Comparison of ENCODE assay signal across 17 mouse cellular contexts in the genomic region with DNA sequence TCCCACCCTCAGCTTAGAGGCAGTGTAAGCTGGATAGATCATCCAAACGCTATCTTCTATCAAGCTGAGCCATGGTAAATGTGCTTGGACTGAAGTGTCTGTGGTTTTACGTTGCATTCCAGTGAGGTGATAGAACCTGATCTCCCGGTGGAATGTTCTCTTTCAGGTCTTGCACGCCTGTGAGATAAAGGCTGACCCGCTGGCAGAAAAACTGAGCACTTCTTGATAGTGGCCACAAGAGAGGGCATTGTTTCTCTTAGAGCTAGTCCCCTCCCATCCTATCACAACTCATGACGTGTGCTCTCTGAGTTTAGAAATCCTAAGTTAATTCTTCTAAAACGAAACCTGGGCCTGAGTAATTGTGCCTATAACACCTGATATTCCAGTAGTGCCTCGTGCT.
DNase-seq lines count a peak whose midpoint lies in the region; ATAC-seq and TF ChIP-seq lines count a peak whose summit lies in the region.
"Had no signal": no experiment of that assay in that cellular context is flagged by ENCODE, and none has a peak within 500 bp of the region (broad histone marks: within the 10 kb centered on the region; RNA-seq: fewer than 3 reads in every experiment).

No protein-coding gene starts in this region.

- no peak overlapping the region for H3K4me2 ChIP-seq in lung, embryonic 14.5 days
- no peak overlapping the region for H3K4me2 ChIP-seq in midbrain, embryonic 11.5 days
- H3K4me2 ChIP-seq: neural tube, embryonic 13.5 days had no signal

- 16% methylated on average over 8 of the region's 8 CpGs for WGBS in heart, embryonic 10.5 days
- WGBS in lung, embryonic 14.5 days = 50% methylated on average over 8 of the region's 8 CpGs
- 62% methylated on average over 8 of the region's 8 CpGs for WGBS in lung, adult 2 months
- 79% methylated on average over 8 of the region's 8 CpGs for WGBS in hindbrain, embryonic 10.5 days
- 90% methylated on average over 8 of the region's 8 CpGs for WGBS in midbrain, embryonic 11.5 days

- H3K9me3 ChIP-seq in heart, embryonic 10.5 days = no peaks in the 10 kb centered on the region
- H3K9me3 ChIP-seq in lung, embryonic 14.5 days (ENCODE audit: low read depth, low read length) = no peaks in the 10 kb centered on the region; the same call in 1 of the 2 replicates
- H3K9me3 ChIP-seq in hindbrain, embryonic 10.5 days = peaks cover 7% of the 10 kb centered on the region; the same call in 1 of the 2 replicates
- no peaks in the 10 kb centered on the region for H3K9me3 ChIP-seq in midbrain, embryonic 11.5 days (ENCODE audit: control insufficient read depth, low read length)
- H3K9me3 ChIP-seq: neural tube, embryonic 13.5 days had no signal

- no peak overlapping the region for H3K4me3 ChIP-seq in heart, embryonic 10.5 days
- H3K4me3 ChIP-seq in lung, embryonic 14.5 days (ENCODE audit: low read depth, low read length) = no peak overlapping the region
- no peak overlapping the region for H3K4me3 ChIP-seq in lung, adult 2 months (replicated peaks; ENCODE audit: extremely low read depth, low read depth, low read length)
- H3K4me3 ChIP-seq in hindbrain, embryonic 10.5 days = no peak overlapping the region
- no peak overlapping the region for H3K4me3 ChIP-seq in midbrain, embryonic 11.5 days (ENCODE audit: low read depth, low read length)
- H3K4me3 ChIP-seq: neural tube, embryonic 13.5 days had no signal

- H3K36me3 ChIP-seq in heart, embryonic 10.5 days = no peaks in the 10 kb centered on the region
- no peaks in the 10 kb centered on the region for H3K36me3 ChIP-seq in lung, embryonic 14.5 days (ENCODE audit: insufficient read depth)
- H3K36me3 ChIP-seq in hindbrain, embryonic 10.5 days = no peaks in the 10 kb centered on the region
- H3K36me3 ChIP-seq in midbrain, embryonic 11.5 days (ENCODE audit: control insufficient read depth, insufficient read depth, low read length) = no peaks in the 10 kb centered on the region
- H3K36me3 ChIP-seq: neural tube, embryonic 13.5 days had no signal

- ATAC-seq in lung, embryonic 14.5 days (ENCODE audit: insufficient read depth) = peak; percentile 75
- ATAC-seq in midbrain, embryonic 11.5 days (ENCODE audit: low FRiP score) = no peak
- ATAC-seq: forebrain, postnatal 0 days; liver, postnatal 0 days had no signal

- H3K27ac ChIP-seq in heart, embryonic 10.5 days = no peak overlapping the region; the same call in 1 of the 2 replicates
- H3K27ac ChIP-seq in lung, embryonic 14.5 days (ENCODE audit: low read depth) = peak overlapping the region; percentile 69
- H3K27ac ChIP-seq in hindbrain, embryonic 10.5 days = no peak overlapping the region
- no peak overlapping the region for H3K27ac ChIP-seq in midbrain, embryonic 11.5 days (ENCODE audit: low read depth, low read length)
- H3K27ac ChIP-seq: neural tube, embryonic 13.5 days had no signal

- peak; percentile 80 for DNase-seq in heart, embryonic 10.5 days (ENCODE audit: low spot score)
- DNase-seq in heart, adult 18-20 months = no peak
- peak; percentile 62 for DNase-seq in lung, embryonic 14.5 days
- DNase-seq in lung, adult 2 months = no peak
- DNase-seq in lung, postnatal 10 days = peak; percentile 9
- no peak for DNase-seq in thymus, postnatal 36 days
- DNase-seq in hindbrain, embryonic 10.5 days (ENCODE audit: low spot score) = no peak
- no peak for DNase-seq in midbrain, embryonic 11.5 days (ENCODE audit: low spot score, missing footprints)
- DNase-seq: adrenal gland, adult 8-10 months; cerebellum, postnatal 25 days; forebrain, postnatal 0 days; layer of hippocampus, postnatal 36 days; liver; liver, postnatal 0 days; right cerebral cortex, postnatal 14 days; thymus, postnatal 25 days had no signal

- no peak overlapping the region for H3K9ac ChIP-seq in lung, embryonic 14.5 days
- no peak overlapping the region for H3K9ac ChIP-seq in midbrain, embryonic 11.5 days (ENCODE audit: low read length)
- H3K9ac ChIP-seq: forebrain, postnatal 0 days; liver, postnatal 0 days; neural tube, embryonic 13.5 days had no signal

- H3K27me3 ChIP-seq in heart, embryonic 10.5 days (ENCODE audit: insufficient read depth, poor library complexity, severe bottlenecking) = no peaks in the 10 kb centered on the region
- no peaks in the 10 kb centered on the region for H3K27me3 ChIP-seq in lung, embryonic 14.5 days (ENCODE audit: insufficient read depth, low read length)
- no peaks in the 10 kb centered on the region for H3K27me3 ChIP-seq in hindbrain, embryonic 10.5 days (ENCODE audit: insufficient read depth, poor library complexity, severe bottlenecking)
- H3K27me3 ChIP-seq in midbrain, embryonic 11.5 days (ENCODE audit: control insufficient read depth, insufficient read depth, low read length) = no peaks in the 10 kb centered on the region
- H3K27me3 ChIP-seq: neural tube, embryonic 13.5 days had no signal

- peaks cover 29% of the 10 kb centered on the region for H3K4me1 ChIP-seq in heart, embryonic 10.5 days
- peaks cover 14% of the 10 kb centered on the region for H3K4me1 ChIP-seq in lung, embryonic 14.5 days (ENCODE audit: insufficient read depth)
- peaks cover 5% of the 10 kb centered on the region for H3K4me1 ChIP-seq in lung, adult 2 months (ENCODE audit: control insufficient read depth, insufficient read depth, low read length)
- no peaks in the 10 kb centered on the region for H3K4me1 ChIP-seq in hindbrain, embryonic 10.5 days (replicated peaks)
- no peaks in the 10 kb centered on the region for H3K4me1 ChIP-seq in midbrain, embryonic 11.5 days (ENCODE audit: control insufficient read depth, insufficient read depth, low read length)
- H3K4me1 ChIP-seq: neural tube, embryonic 13.5 days had no signal

- TF ChIP-seq CTCF in lung, embryonic 14.5 days (IDR thresholded peaks at IDR 0.05; ENCODE audit: low read depth) = no peak
- no peak for TF ChIP-seq CTCF in lung, adult 2 months (IDR thresholded peaks at IDR 0.05; ENCODE audit: insufficient read depth, low read length)

- TF ChIP-seq POLR2A in lung, adult 2 months (IDR thresholded peaks at IDR 0.05; ENCODE audit: borderline replicate concordance, extremely low read depth, low read depth, low read length) = no peak

Comparison
In these comparisons a context has a peak if more than half of its experiments do, and no peak if none do; other contexts are left out.
1. DNase-seq: peak in heart, embryonic 10.5 days (single experiment), lung, embryonic 14.5 days (single experiment) and lung, postnatal 10 days (single experiment); none in heart, adult 18-20 months (0 of 2), lung, adult 2 months (single experiment), thymus, postnatal 36 days (0 of 2), hindbrain, embryonic 10.5 days (single experiment) and midbrain, embryonic 11.5 days (single experiment).